Mouse (Mus musculus): ENCODE measurements around the gene Elovl7.

Elovl7 gene

GRCm38 (mm10) chr13:108214081-108214484 lies at the start of gene Elovl7:
Gene Elovl7 (plus strand): TSS chr13:108214404.
- peak; percentile 53 to 61 for DNase-seq (ENCODE audit: low spot score in 2 of 2)

GRCm38 (mm10) chr13:108164621-108165020 lies 49.6 kb upstream of the Elovl7 start:
- DNase-seq (ENCODE audit: low spot score in 2 of 2): no peak

- DNase-seq (ENCODE audit: low spot score in 2 of 2): no peak
Observed at GRCm38 (mm10) chr13:108170002-108170401, 44.2 kb upstream of the Elovl7 start.

GRCm38 (mm10) chr13:108170511-108170910 lies 43.7 kb upstream of the Elovl7 start:
- DNase-seq (ENCODE audit: low spot score in 2 of 2): no peak

- no peak for DNase-seq (ENCODE audit: low spot score in 2 of 2)
Observed at GRCm38 (mm10) chr13:108179618-108180017, 34.6 kb upstream of the Elovl7 start.

- DNase-seq (ENCODE audit: low spot score in 2 of 2): no peak
Observed at GRCm38 (mm10) chr13:108180821-108181220, 33.4 kb upstream of the Elovl7 start.

GRCm38 (mm10) chr13:108184743-108185255 lies 29.4 kb upstream of the Elovl7 start:
- no peak for DNase-seq (ENCODE audit: low spot score in 2 of 2)

GRCm38 (mm10) chr13:108185530-108185929 lies 28.7 kb upstream of the Elovl7 start:
- no peak for DNase-seq (ENCODE audit: low spot score in 2 of 2)

- no peak for DNase-seq (ENCODE audit: low spot score in 2 of 2)
Observed at GRCm38 (mm10) chr13:108187994-108188393, 26.2 kb upstream of the Elovl7 start.

GRCm38 (mm10) chr13:108191074-108191720 lies 23.0 kb upstream of the Elovl7 start:
- peak in 1 of 2 experiments; percentile 18 for DNase-seq (ENCODE audit: low spot score in 2 of 2)

GRCm38 (mm10) chr13:108195474-108195873 lies 18.7 kb upstream of the Elovl7 start:
- DNase-seq (ENCODE audit: low spot score in 2 of 2): no peak

- DNase-seq (ENCODE audit: low spot score in 2 of 2): no peak
Observed at GRCm38 (mm10) chr13:108204857-108205256, 9.3 kb upstream of the Elovl7 start.

- no peak for DNase-seq (ENCODE audit: low spot score in 2 of 2)
Observed at GRCm38 (mm10) chr13:108207447-108207846, 6.8 kb upstream of the Elovl7 start.

- DNase-seq (ENCODE audit: low spot score in 2 of 2): no peak
Observed at GRCm38 (mm10) chr13:108208090-108208489, 6.1 kb upstream of the Elovl7 start.

GRCm38 (mm10) chr13:108210960-108211359 lies 3.2 kb upstream of the Elovl7 start:
- DNase-seq (ENCODE audit: low spot score in 2 of 2): no peak

GRCm38 (mm10) chr13:108212397-108213018 lies 1.7 kb upstream of the Elovl7 start:
- DNase-seq (ENCODE audit: low spot score in 2 of 2): no peak

GRCm38 (mm10) chr13:108214485-108215107 lies 392 bp downstream of the Elovl7 start:
- no peak for DNase-seq (ENCODE audit: low spot score in 2 of 2)

- no peak for DNase-seq (ENCODE audit: low spot score in 2 of 2)
Observed at GRCm38 (mm10) chr13:108215231-108215780, 1.1 kb downstream of the Elovl7 start.

GRCm38 (mm10) chr13:108219773-108220172 lies 5.6 kb downstream of the Elovl7 start:
- DNase-seq (ENCODE audit: low spot score in 2 of 2): no peak

- no peak for DNase-seq (ENCODE audit: low spot score in 2 of 2)
Observed at GRCm38 (mm10) chr13:108229191-108229590, 15.0 kb downstream of the Elovl7 start.

- no peak for DNase-seq (ENCODE audit: low spot score in 2 of 2)
Observed at GRCm38 (mm10) chr13:108229634-108230330, 15.6 kb downstream of the Elovl7 start.

GRCm38 (mm10) chr13:108240012-108240411 lies 25.8 kb downstream of the Elovl7 start:
- no peak for DNase-seq (ENCODE audit: low spot score in 2 of 2)

Data from spleen, postnatal 14 days (tissue).